ENCODE assay signal across 19 mouse cellular contexts in genomic region chr11:68205572-68206229, GRCm38 (mm10).
DNase-seq lines count a peak whose midpoint lies in the region; ATAC-seq lines count a peak whose summit lies in the region.
"Had no signal": no experiment of that assay in that cellular context is flagged by ENCODE, and none has a peak within 500 bp of the region (broad histone marks: within the 10 kb centered on the region; RNA-seq: fewer than 3 reads in every experiment).

No protein-coding gene starts in this region.

- no peak overlapping the region for H3K27ac ChIP-seq in midbrain, embryonic 13.5 days
- no peak overlapping the region for H3K27ac ChIP-seq in midbrain, embryonic 11.5 days (ENCODE audit: low read depth, low read length)
- no peak overlapping the region for H3K27ac ChIP-seq in hindbrain, embryonic 16.5 days (ENCODE audit: low read depth, low read length)
- H3K27ac ChIP-seq in neural tube, embryonic 14.5 days (ENCODE audit: low read depth, low read length), result no peak overlapping the region
- H3K27ac ChIP-seq: embryonic facial prominence, embryonic 15.5 days; heart, adult 2 months; liver, embryonic 14.5 days; midbrain, embryonic 12.5 days had no signal

- H3K9ac ChIP-seq in midbrain, embryonic 13.5 days (replicated peaks), result no peak overlapping the region
- no peak overlapping the region for H3K9ac ChIP-seq in midbrain, embryonic 11.5 days (ENCODE audit: low read length)
- no peak overlapping the region for H3K9ac ChIP-seq in hindbrain, embryonic 16.5 days (ENCODE audit: low read depth, low read length)
- H3K9ac ChIP-seq in neural tube, embryonic 14.5 days (replicated peaks; ENCODE audit: low read depth, low read length), result no peak overlapping the region
- H3K9ac ChIP-seq: embryonic facial prominence, embryonic 15.5 days; liver, embryonic 14.5 days; midbrain, embryonic 12.5 days had no signal

- no peaks in the 10 kb centered on the region for H3K36me3 ChIP-seq in midbrain, embryonic 13.5 days
- H3K36me3 ChIP-seq in midbrain, embryonic 11.5 days (ENCODE audit: control insufficient read depth, insufficient read depth, low read length), result no peaks in the 10 kb centered on the region
- no peaks in the 10 kb centered on the region for H3K36me3 ChIP-seq in hindbrain, embryonic 16.5 days (ENCODE audit: control insufficient read depth, insufficient read depth, low read length)
- no peaks in the 10 kb centered on the region for H3K36me3 ChIP-seq in neural tube, embryonic 14.5 days (ENCODE audit: control insufficient read depth, insufficient read depth, low read length)
- H3K36me3 ChIP-seq: embryonic facial prominence, embryonic 15.5 days; midbrain, embryonic 12.5 days had no signal

- peaks cover 22% of the 10 kb centered on the region for H3K4me1 ChIP-seq in midbrain, embryonic 13.5 days (replicated peaks)
- no peaks in the 10 kb centered on the region for H3K4me1 ChIP-seq in midbrain, embryonic 11.5 days (ENCODE audit: control insufficient read depth, insufficient read depth, low read length)
- H3K4me1 ChIP-seq in hindbrain, embryonic 16.5 days (ENCODE audit: control insufficient read depth, insufficient read depth, low read depth, low read length), result peaks cover 4% of the 10 kb centered on the region; the same call in 1 of the 2 replicates
- H3K4me1 ChIP-seq in neural tube, embryonic 14.5 days (ENCODE audit: control insufficient read depth, insufficient read depth, low read length), result peaks cover 3% of the 10 kb centered on the region; the same call in 1 of the 2 replicates

- no peak overlapping the region for H3K4me2 ChIP-seq in midbrain, embryonic 13.5 days (replicated peaks)
- H3K4me2 ChIP-seq in midbrain, embryonic 11.5 days, result no peak overlapping the region
- no peak overlapping the region for H3K4me2 ChIP-seq in hindbrain, embryonic 16.5 days (ENCODE audit: low read length)
- no peak overlapping the region for H3K4me2 ChIP-seq in neural tube, embryonic 14.5 days (ENCODE audit: low read depth, low read length)
- H3K4me2 ChIP-seq: embryonic facial prominence, embryonic 15.5 days; midbrain, embryonic 12.5 days had no signal

- H3K9me3 ChIP-seq in midbrain, embryonic 13.5 days, result no peaks in the 10 kb centered on the region
- H3K9me3 ChIP-seq in midbrain, embryonic 11.5 days (ENCODE audit: control insufficient read depth, low read length), result no peaks in the 10 kb centered on the region
- no peaks in the 10 kb centered on the region for H3K9me3 ChIP-seq in hindbrain, embryonic 16.5 days (ENCODE audit: control insufficient read depth, low read length)
- no peaks in the 10 kb centered on the region for H3K9me3 ChIP-seq in neural tube, embryonic 14.5 days (ENCODE audit: control insufficient read depth, low read length)
- H3K9me3 ChIP-seq: embryonic facial prominence, embryonic 15.5 days; midbrain, embryonic 12.5 days had no signal

- H3K4me3 ChIP-seq in midbrain, embryonic 13.5 days (replicated peaks), result no peak overlapping the region
- H3K4me3 ChIP-seq in midbrain, embryonic 11.5 days (ENCODE audit: low read depth, low read length), result no peak overlapping the region
- no peak overlapping the region for H3K4me3 ChIP-seq in hindbrain, embryonic 16.5 days (ENCODE audit: low read length)
- no peak overlapping the region for H3K4me3 ChIP-seq in neural tube, embryonic 14.5 days (ENCODE audit: low read depth, low read length)
- H3K4me3 ChIP-seq: embryonic facial prominence, embryonic 15.5 days; heart, adult 2 months; midbrain, embryonic 12.5 days had no signal

- ATAC-seq in midbrain, embryonic 13.5 days, result 0 out of 2 replicates have a peak, but pooled peaks have one; percentile 20
- ATAC-seq in midbrain, embryonic 11.5 days (ENCODE audit: low FRiP score), result no peak
- peak; percentile 92 for ATAC-seq in hindbrain, embryonic 16.5 days
- ATAC-seq in neural tube, embryonic 14.5 days (ENCODE audit: low read depth), result peak; percentile 73; the same call in 1 of the 2 replicates
- ATAC-seq: forebrain, embryonic 14.5 days; intestine, embryonic 16.5 days had no signal

- DNase-seq in cerebellum, postnatal 10 days, result peak; percentile 36 to 63
- no peak for DNase-seq in cerebellum, postnatal 25 days
- DNase-seq in midbrain, embryonic 11.5 days (ENCODE audit: low spot score, missing footprints), result no peak
- DNase-seq in retina, postnatal 1 day, result no peak
- no peak for DNase-seq in thymus, postnatal 0 days (ENCODE audit: low spot score)
- DNase-seq: cerebellum, adult 8-10 months; heart, adult 2 months; heart, postnatal 14 days; kidney, postnatal 4 days; lung, postnatal 14 days; thymus, postnatal 36 days had no signal

- H3K27me3 ChIP-seq in midbrain, embryonic 13.5 days, result no peaks in the 10 kb centered on the region
- H3K27me3 ChIP-seq in midbrain, embryonic 11.5 days (ENCODE audit: control insufficient read depth, insufficient read depth, low read length), result no peaks in the 10 kb centered on the region
- H3K27me3 ChIP-seq in hindbrain, embryonic 16.5 days (replicated peaks; ENCODE audit: control insufficient read depth, insufficient read depth, low read length), result no peaks in the 10 kb centered on the region
- H3K27me3 ChIP-seq in neural tube, embryonic 14.5 days (ENCODE audit: control insufficient read depth, insufficient read depth, low read length), result no peaks in the 10 kb centered on the region
- H3K27me3 ChIP-seq: embryonic facial prominence, embryonic 15.5 days had no signal

- 89% methylated on average over 10 of the region's 10 CpGs for WGBS in midbrain, embryonic 13.5 days
- WGBS in midbrain, embryonic 11.5 days, result 91% methylated on average over 10 of the region's 10 CpGs
- 76% methylated on average over 10 of the region's 10 CpGs for WGBS in hindbrain, embryonic 16.5 days
- 68% methylated on average over 10 of the region's 10 CpGs for WGBS in neural tube, embryonic 14.5 days

Comparison
In these comparisons a context has a peak if more than half of its experiments do, and no peak if none do; other contexts are left out.
1. DNase-seq: peak in cerebellum, postnatal 10 days (2 of 2); none in cerebellum, postnatal 25 days (0 of 2), midbrain, embryonic 11.5 days (single experiment), retina, postnatal 1 day (single experiment) and thymus, postnatal 0 days (single experiment).